Mouse (Mus musculus): ENCODE data around the gene Apela. TPM values are rescaled to one million over a fixed set of nuclear protein-coding genes. Genes with fewer than 3 reads are reported as not detected.

Gene Apela
- polyA plus RNA-seq (2014; fragmentation: Illumina TruSeq; extraction: RNeasy Lipid Tissue Mini Kit (QIAGEN cat#74804)), result 1.8 TPM

GRCm38 (mm10) chr8:65037117-65037533, at the start of gene Apela:
TSS of gene Apela (minus strand) at chr8:65037336.

GRCm38 (mm10) chr8:65074733-65075132, 37.6 kb upstream of the Apela start, which contains the start of gene Gm10663:
TSS of gene Gm10663 (plus strand) at chr8:65075033.

GRCm38 (mm10) chr8:65018423-65018822, 18.7 kb downstream of the Apela start, which contains the start of the genes Trim61 and Trim60:
TSS of gene Trim61 (minus strand) at chr8:65018523.
TSS of gene Trim60 (minus strand) at chr8:65018584.

GRCm38 (mm10) chr8:64987731-64988130, 49.4 kb downstream of the Apela start, which contains the start of gene Trim75:
TSS of gene Trim75 (minus strand) at chr8:64987831.

Other genes with a start within 250 kb of the Apela start
- 44.0 TPM for gene Klhl2, start 187.3 kb downstream of the Apela start, polyA plus RNA-seq (2014; fragmentation: Illumina TruSeq; extraction: RNeasy Lipid Tissue Mini Kit (QIAGEN cat#74804))
- gene Tmem192, start 90.2 kb downstream of the Apela start, polyA plus RNA-seq (2014; fragmentation: Illumina TruSeq; extraction: RNeasy Lipid Tissue Mini Kit (QIAGEN cat#74804)), result 21.2 TPM
- 16.2 TPM for gene Trim75, start 49.5 kb downstream of the Apela start, polyA plus RNA-seq (2014; fragmentation: Illumina TruSeq; extraction: RNeasy Lipid Tissue Mini Kit (QIAGEN cat#74804))
- 70.7 TPM for gene Trim61, start 18.8 kb downstream of the Apela start, polyA plus RNA-seq (2014; fragmentation: Illumina TruSeq; extraction: RNeasy Lipid Tissue Mini Kit (QIAGEN cat#74804))
- 10.4 TPM for gene Trim60, start 18.8 kb downstream of the Apela start, polyA plus RNA-seq (2014; fragmentation: Illumina TruSeq; extraction: RNeasy Lipid Tissue Mini Kit (QIAGEN cat#74804))
- gene Gm10663, start 37.7 kb upstream of the Apela start, polyA plus RNA-seq (2014; fragmentation: Illumina TruSeq; extraction: RNeasy Lipid Tissue Mini Kit (QIAGEN cat#74804)), result not detected
- gene BC030870, start 92.2 kb upstream of the Apela start, polyA plus RNA-seq (2014; fragmentation: Illumina TruSeq; extraction: RNeasy Lipid Tissue Mini Kit (QIAGEN cat#74804)), result 0.40 TPM

Data from ovary, adult 10 weeks (tissue).